Comparison of ENCODE assay signal across 26 mouse cellular contexts in genomic region chr4:149075073-149075472, GRCm38 (mm10). TPM values are rescaled to one million over a fixed set of nuclear protein-coding genes. Genes with fewer than 3 reads are reported as not detected.
DNase-seq lines count a peak whose midpoint lies in the region; ATAC-seq and TF ChIP-seq lines count a peak whose summit lies in the region.
"Had no signal": no experiment of that assay in that cellular context is flagged by ENCODE, and none has a peak within 500 bp of the region (broad histone marks: within the 10 kb centered on the region; RNA-seq: fewer than 3 reads in every experiment).

No protein-coding gene starts in this region.

- no peak for TF ChIP-seq CTCF in lung, embryonic 14.5 days (IDR thresholded peaks at IDR 0.05; ENCODE audit: low read depth)
- no peak for TF ChIP-seq CTCF in stomach, postnatal 0 days (IDR thresholded peaks at IDR 0.05; ENCODE audit: low read depth)

- no peak for ATAC-seq in heart, embryonic 12.5 days (ENCODE audit: insufficient number of reproducible peaks, low FRiP score)
- ATAC-seq in lung, embryonic 14.5 days (ENCODE audit: insufficient read depth) = peak; percentile 53; the same call in 1 of the 2 replicates
- peak; percentile 24; the same call in 1 of the 2 replicates for ATAC-seq in stomach, postnatal 0 days (ENCODE audit: low FRiP score, low TSS enrichment)
- no peak for ATAC-seq in liver, embryonic 11.5 days (replicated peaks; ENCODE audit: low FRiP score)

- H3K36me3 ChIP-seq in heart, embryonic 10.5 days = peaks cover 41% of the 10 kb centered on the region
- peaks cover 26% of the 10 kb centered on the region for H3K36me3 ChIP-seq in heart, embryonic 12.5 days
- peaks cover 22% of the 10 kb centered on the region for H3K36me3 ChIP-seq in lung, embryonic 14.5 days (ENCODE audit: insufficient read depth)
- peaks cover 7% of the 10 kb centered on the region; the same call in 1 of the 2 replicates for H3K36me3 ChIP-seq in stomach, postnatal 0 days (ENCODE audit: control insufficient read depth, insufficient read depth, low read length)
- H3K36me3 ChIP-seq in liver, embryonic 11.5 days (ENCODE audit: control insufficient read depth, insufficient read depth, low read length) = peaks cover 7% of the 10 kb centered on the region

- no peaks in the 10 kb centered on the region for H3K27me3 ChIP-seq in heart, embryonic 10.5 days (ENCODE audit: insufficient read depth, poor library complexity, severe bottlenecking)
- no peaks in the 10 kb centered on the region for H3K27me3 ChIP-seq in heart, embryonic 12.5 days (replicated peaks)
- H3K27me3 ChIP-seq in lung, embryonic 14.5 days (ENCODE audit: insufficient read depth, low read length) = no peaks in the 10 kb centered on the region
- no peaks in the 10 kb centered on the region for H3K27me3 ChIP-seq in stomach, postnatal 0 days (ENCODE audit: control insufficient read depth, insufficient read depth, low read length)
- H3K27me3 ChIP-seq in liver, embryonic 11.5 days (replicated peaks; ENCODE audit: control insufficient read depth, insufficient read depth, low read length) = no peaks in the 10 kb centered on the region
- H3K27me3 ChIP-seq: embryonic facial prominence, embryonic 13.5 days; forebrain, embryonic 13.5 days; limb, embryonic 13.5 days; liver, embryonic 13.5 days had no signal

- no peak for DNase-seq in heart, embryonic 10.5 days (ENCODE audit: low spot score)
- DNase-seq in lung, embryonic 14.5 days = peak; percentile 39
- no peak for DNase-seq in lung, postnatal 4 days
- DNase-seq in urinary bladder, postnatal 14 days (ENCODE audit: low spot score) = peak; percentile 58
- no peak for DNase-seq in urinary bladder, postnatal 4 days (ENCODE audit: low spot score in 2 of 2)
- DNase-seq in stomach, postnatal 0 days (ENCODE audit: low spot score) = peak; percentile 52
- no peak for DNase-seq in liver, embryonic 11.5 days (ENCODE audit: low spot score)
- DNase-seq: adrenal gland, postnatal 10 days; cerebellum, adult 2 months; cerebellum, postnatal 25 days; heart, postnatal 14 days; layer of hippocampus, postnatal 36 days; liver, embryonic 13.5 days; retina, postnatal 1 day; right cerebral cortex, postnatal 25 days had no signal

- no peaks in the 10 kb centered on the region for H3K9me3 ChIP-seq in heart, embryonic 10.5 days
- 0 out of 2 replicates have a peak, but pooled peaks cover 4% of the 10 kb centered on the region for H3K9me3 ChIP-seq in heart, embryonic 12.5 days (replicated peaks)
- no peaks in the 10 kb centered on the region for H3K9me3 ChIP-seq in lung, embryonic 14.5 days (ENCODE audit: low read depth, low read length)
- no peaks in the 10 kb centered on the region for H3K9me3 ChIP-seq in stomach, postnatal 0 days (ENCODE audit: control insufficient read depth, low read length)
- H3K9me3 ChIP-seq in liver, embryonic 11.5 days (ENCODE audit: control insufficient read depth, low read length) = no peaks in the 10 kb centered on the region
- H3K9me3 ChIP-seq: embryonic facial prominence, embryonic 13.5 days; forebrain, embryonic 13.5 days; limb, embryonic 13.5 days; liver, embryonic 13.5 days had no signal

- no peak for TF ChIP-seq EP300 in stomach, postnatal 0 days (optimal IDR thresholded peaks at IDR 0.05)

- WGBS in heart, embryonic 10.5 days = 97% methylated on average over 13 of the region's 13 CpGs
- WGBS in heart, embryonic 12.5 days = 95% methylated on average over 13 of the region's 13 CpGs
- 81% methylated on average over 13 of the region's 13 CpGs for WGBS in lung, embryonic 14.5 days
- WGBS in stomach, postnatal 0 days = 60% methylated on average over 13 of the region's 13 CpGs
- 92% methylated on average over 13 of the region's 13 CpGs for WGBS in liver, embryonic 11.5 days

- H3K4me2 ChIP-seq in heart, embryonic 12.5 days = no peak overlapping the region
- no peak overlapping the region for H3K4me2 ChIP-seq in lung, embryonic 14.5 days
- peak overlapping the region; percentile 27; the same call in 1 of the 2 replicates for H3K4me2 ChIP-seq in stomach, postnatal 0 days (replicated peaks; ENCODE audit: low read depth)
- no peak overlapping the region for H3K4me2 ChIP-seq in liver, embryonic 11.5 days
- H3K4me2 ChIP-seq: embryonic facial prominence, embryonic 13.5 days; forebrain, embryonic 13.5 days; hindbrain, embryonic 14.5 days; limb, embryonic 13.5 days; liver, embryonic 13.5 days; midbrain, embryonic 11.5 days had no signal

- no peak overlapping the region for H3K9ac ChIP-seq in heart, embryonic 12.5 days
- H3K9ac ChIP-seq in lung, embryonic 14.5 days = no peak overlapping the region
- no peak overlapping the region for H3K9ac ChIP-seq in stomach, postnatal 0 days (ENCODE audit: low read length)
- H3K9ac ChIP-seq in liver, embryonic 11.5 days (ENCODE audit: low read depth, low read length) = no peak overlapping the region
- H3K9ac ChIP-seq: embryonic facial prominence, embryonic 13.5 days; forebrain, embryonic 13.5 days; hindbrain, embryonic 14.5 days; limb, embryonic 13.5 days; liver, embryonic 13.5 days had no signal

- peak overlapping the region; percentile 42; the same call in 1 of the 2 replicates for H3K27ac ChIP-seq in heart, embryonic 10.5 days
- no peak overlapping the region for H3K27ac ChIP-seq in heart, embryonic 12.5 days (ENCODE audit: poor library complexity, severe bottlenecking)
- peak overlapping the region; percentile 50 for H3K27ac ChIP-seq in lung, embryonic 14.5 days (ENCODE audit: low read depth)
- H3K27ac ChIP-seq in stomach, postnatal 0 days (replicated peaks) = peak overlapping the region; percentile 85
- H3K27ac ChIP-seq in liver, embryonic 11.5 days (ENCODE audit: low read depth, low read length) = no peak overlapping the region
- H3K27ac ChIP-seq: embryonic facial prominence, embryonic 13.5 days; forebrain, embryonic 13.5 days; hindbrain, embryonic 14.5 days; layer of hippocampus, adult 2 months; limb, embryonic 13.5 days; liver, embryonic 13.5 days had no signal

- H3K4me3 ChIP-seq in heart, embryonic 10.5 days = no peak overlapping the region
- no peak overlapping the region for H3K4me3 ChIP-seq in heart, embryonic 12.5 days
- H3K4me3 ChIP-seq in lung, embryonic 14.5 days (ENCODE audit: low read depth, low read length) = no peak overlapping the region
- H3K4me3 ChIP-seq in stomach, postnatal 0 days (ENCODE audit: low read depth, low read length) = no peak overlapping the region
- no peak overlapping the region for H3K4me3 ChIP-seq in liver, embryonic 11.5 days (ENCODE audit: low read depth, low read length)
- H3K4me3 ChIP-seq: embryonic facial prominence, embryonic 13.5 days; forebrain, embryonic 13.5 days; layer of hippocampus, adult 2 months; limb, embryonic 13.5 days; liver, embryonic 13.5 days had no signal

- peaks cover 73% of the 10 kb centered on the region for H3K4me1 ChIP-seq in heart, embryonic 10.5 days
- H3K4me1 ChIP-seq in heart, embryonic 12.5 days (replicated peaks) = peaks cover 41% of the 10 kb centered on the region
- 0 out of 2 replicates have a peak, but pooled peaks cover 2% of the 10 kb centered on the region for H3K4me1 ChIP-seq in lung, embryonic 14.5 days (ENCODE audit: insufficient read depth)
- H3K4me1 ChIP-seq in stomach, postnatal 0 days (replicated peaks; ENCODE audit: control insufficient read depth, insufficient read depth) = no peaks in the 10 kb centered on the region
- H3K4me1 ChIP-seq in liver, embryonic 11.5 days (replicated peaks; ENCODE audit: control insufficient read depth, insufficient read depth, low read length) = peaks cover 9% of the 10 kb centered on the region

RNA-seq across cellular contexts. Expression of gene Pex14, which starts 24.6 kb away (rescaled TPM):
- 53.6 and 59.7 TPM in 2 replicates for polyA plus RNA-seq in heart, embryonic 10.5 days (2016; fragmentation: Nextera tagmentation; extraction: Ambion mirVana)
- 44.1 and 44.3 TPM in 2 replicates for polyA plus RNA-seq in heart, embryonic 12.5 days (2016; fragmentation: Nextera tagmentation; extraction: Ambion mirVana)
- 39.6 and 43.7 TPM in 2 replicates for polyA plus RNA-seq in lung, embryonic 14.5 days (2014; fragmentation: Nextera tagmentation; extraction: Ambion mirVana)
- 39.7 and 42.9 TPM in 2 replicates for polyA plus RNA-seq in stomach, postnatal 0 days (2015; fragmentation: Nextera tagmentation; extraction: Ambion mirVana)
- 45.2 and 46.8 TPM in 2 replicates for polyA plus RNA-seq in liver, embryonic 11.5 days (2014; fragmentation: Nextera tagmentation; extraction: Ambion mirVana)

RNA-seq across cellular contexts. Expression of gene Dffa, which starts 28.9 kb away (rescaled TPM):
- polyA plus RNA-seq in heart, embryonic 10.5 days (2016; fragmentation: Nextera tagmentation; extraction: Ambion mirVana) = 43.4 and 48.9 TPM in 2 replicates
- polyA plus RNA-seq in heart, embryonic 12.5 days (2016; fragmentation: Nextera tagmentation; extraction: Ambion mirVana) = 37.8 and 39.9 TPM in 2 replicates
- polyA plus RNA-seq in lung, embryonic 14.5 days (2014; fragmentation: Nextera tagmentation; extraction: Ambion mirVana) = 26.3 and 29.7 TPM in 2 replicates
- 20.1 and 21.7 TPM in 2 replicates for polyA plus RNA-seq in stomach, postnatal 0 days (2015; fragmentation: Nextera tagmentation; extraction: Ambion mirVana)
- polyA plus RNA-seq in liver, embryonic 11.5 days (2014; fragmentation: Nextera tagmentation; extraction: Ambion mirVana) = 37.4 and 37.7 TPM in 2 replicates

RNA-seq across cellular contexts. Expression of gene Cort, which starts 51.5 kb away (rescaled TPM):
- polyA plus RNA-seq in heart, embryonic 10.5 days (2016; fragmentation: Nextera tagmentation; extraction: Ambion mirVana) = 0.28 TPM in 1 of 2 replicates, not detected in the other
- polyA plus RNA-seq in heart, embryonic 12.5 days (2016; fragmentation: Nextera tagmentation; extraction: Ambion mirVana) = not detected in 2 replicates
- polyA plus RNA-seq in lung, embryonic 14.5 days (2014; fragmentation: Nextera tagmentation; extraction: Ambion mirVana) = not detected in 2 replicates
- polyA plus RNA-seq in stomach, postnatal 0 days (2015; fragmentation: Nextera tagmentation; extraction: Ambion mirVana) = not detected in 2 replicates
- polyA plus RNA-seq in liver, embryonic 11.5 days (2014; fragmentation: Nextera tagmentation; extraction: Ambion mirVana) = 0.26 and 0.38 TPM in 2 replicates
- polyA plus RNA-seq: forebrain, embryonic 13.5 days; gonadal fat pad, adult 2 months; intestine, postnatal 0 days; kidney, embryonic 14.5 days; liver, embryonic 13.5 days; thymus, postnatal 0 days had no signal

Comparison
In these comparisons a context has a peak if more than half of its experiments do, and no peak if none do; other contexts are left out.
1. DNase-seq: peak in lung, embryonic 14.5 days (single experiment), urinary bladder, postnatal 14 days (single experiment) and stomach, postnatal 0 days (single experiment); none in heart, embryonic 10.5 days (single experiment), lung, postnatal 4 days (0 of 2), urinary bladder, postnatal 4 days (0 of 2) and liver, embryonic 11.5 days (single experiment).
2. H3K27ac ChIP-seq: peak in heart, embryonic 10.5 days (single experiment), lung, embryonic 14.5 days (single experiment) and stomach, postnatal 0 days (single experiment); none in heart, embryonic 12.5 days (single experiment) and liver, embryonic 11.5 days (single experiment).
3. ATAC-seq: peak in lung, embryonic 14.5 days (single experiment) and stomach, postnatal 0 days (single experiment); none in heart, embryonic 12.5 days (single experiment) and liver, embryonic 11.5 days (single experiment).